Mouse (Mus musculus) granulocyte monocyte progenitor cell, adult 5-6 weeks (primary cell): ENCODE measurements at regions not wholly inside any gene's neighbourhood (a gene's known extent, or its start where the extent isn't known, plus 50 kb on each side); places are given as distances from the start of the nearest gene placed in this dataset.
"Not testable (repeated sequence)": the region's sequence is repeated elsewhere in the genome, so short reads cannot be mapped to it uniquely, and the experiment has no call there.

Source experiments
- ATAC-seq: replicated peaks from 2 replicates; pipeline ENCODE4 v1.8.0; 2016; ENCODE audit warnings: mild to moderate bottlenecking, moderate TSS enrichment, inconsistent platforms; ENCODE audit not compliant: poor library complexity, severe bottlenecking

DNA sequence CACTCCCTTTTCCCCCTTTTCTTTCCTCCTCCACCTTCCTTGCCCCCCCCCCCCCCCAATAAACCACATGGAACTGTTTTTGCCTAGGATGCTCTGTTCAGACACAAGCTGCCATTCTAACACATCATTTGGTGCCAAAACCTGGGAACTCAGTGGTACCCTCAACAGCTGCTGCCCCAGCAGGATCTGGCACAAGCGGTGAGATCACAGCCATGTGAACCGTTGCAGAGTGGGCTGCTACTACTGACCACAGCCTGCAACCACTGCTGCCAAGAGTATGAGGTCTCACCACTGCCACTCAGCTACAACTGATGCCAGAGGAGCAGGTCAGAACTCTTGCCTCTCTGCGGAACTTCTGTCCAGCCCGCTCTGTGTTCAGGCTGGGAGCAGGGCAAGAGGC is 206.2 kb downstream of the Pcsk1 start:
- no peak for ATAC-seq

DNA sequence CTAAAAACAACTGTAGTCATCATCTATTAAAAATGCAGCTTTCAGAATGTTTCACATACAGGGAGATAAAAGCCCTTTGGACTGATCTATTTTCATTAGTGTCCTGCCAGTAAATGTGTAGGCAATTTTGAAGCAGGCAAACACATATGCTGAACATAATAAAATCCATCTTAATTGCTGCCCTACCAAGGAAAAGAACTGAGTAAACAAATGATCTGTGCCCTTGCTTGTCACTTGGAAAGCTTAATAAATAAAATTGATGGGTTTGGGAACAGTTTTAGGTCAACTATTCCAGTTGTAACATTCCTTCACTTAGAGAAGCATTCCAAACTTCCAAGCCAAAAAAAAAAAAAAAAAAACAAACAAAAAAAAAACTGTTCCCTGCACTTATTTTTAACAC is 230.2 kb downstream of the Pcsk1 start:
- no peak for ATAC-seq

DNA sequence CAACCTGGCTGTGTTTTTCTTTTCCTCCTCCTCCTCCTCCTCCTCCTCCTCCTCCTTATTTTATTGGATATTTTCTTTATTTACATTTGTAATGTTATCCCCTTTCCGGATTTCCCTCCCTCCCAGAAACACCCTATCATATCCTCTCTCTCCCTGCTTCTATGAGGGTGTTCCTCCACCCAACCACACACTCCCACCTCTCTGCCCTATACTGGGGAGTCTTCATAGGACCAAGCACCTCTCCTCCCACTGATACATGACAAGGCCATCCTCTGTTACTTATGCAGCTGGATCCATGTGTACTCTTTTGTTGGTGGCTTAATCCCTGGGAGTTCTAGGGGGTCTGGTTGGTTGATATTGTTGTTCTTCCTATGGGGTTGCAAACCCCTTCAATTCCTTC is 230.6 kb downstream of the Pcsk1 start:
- ATAC-seq, result no peak

DNA sequence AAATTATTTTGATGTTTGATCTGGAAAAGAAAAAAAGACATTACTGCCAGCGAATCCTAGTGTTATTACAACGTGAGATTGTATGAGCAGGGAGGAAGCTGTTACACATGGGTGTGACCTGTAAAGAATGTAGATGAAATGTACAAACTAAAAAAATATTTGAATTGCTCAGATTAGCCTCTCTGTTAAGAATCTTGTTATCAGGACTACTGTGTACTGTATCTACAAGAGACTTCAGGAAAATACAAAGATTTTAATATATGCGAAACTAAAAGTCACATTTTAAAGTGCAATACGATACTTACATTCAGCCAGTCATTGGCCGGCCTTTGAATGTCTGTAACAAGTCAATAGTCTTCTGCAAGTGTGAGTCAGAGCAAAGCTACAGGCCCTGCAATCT is 247.4 kb downstream of the Pcsk1 start:
- ATAC-seq, result no peak

DNA sequence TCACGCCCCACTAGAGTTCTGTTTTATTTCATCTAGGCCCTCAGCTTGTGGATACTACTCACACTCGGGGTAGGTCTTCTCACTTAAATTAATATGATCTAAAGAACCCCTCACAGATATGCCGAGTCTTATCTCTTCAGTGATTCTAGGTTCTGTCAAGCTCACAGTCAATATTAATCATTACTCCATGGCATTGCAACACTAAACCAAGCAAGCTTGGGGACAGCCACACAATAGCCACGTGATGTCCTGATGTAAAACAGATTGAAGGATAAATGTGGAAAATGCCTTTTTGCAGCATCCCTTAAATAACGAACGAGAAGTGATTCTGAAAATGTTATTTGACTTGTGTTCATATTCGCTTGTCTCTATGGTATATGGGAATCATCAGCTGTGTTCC is 253.8 kb downstream of the Pcsk1 start:
- ATAC-seq, result no peak

DNA sequence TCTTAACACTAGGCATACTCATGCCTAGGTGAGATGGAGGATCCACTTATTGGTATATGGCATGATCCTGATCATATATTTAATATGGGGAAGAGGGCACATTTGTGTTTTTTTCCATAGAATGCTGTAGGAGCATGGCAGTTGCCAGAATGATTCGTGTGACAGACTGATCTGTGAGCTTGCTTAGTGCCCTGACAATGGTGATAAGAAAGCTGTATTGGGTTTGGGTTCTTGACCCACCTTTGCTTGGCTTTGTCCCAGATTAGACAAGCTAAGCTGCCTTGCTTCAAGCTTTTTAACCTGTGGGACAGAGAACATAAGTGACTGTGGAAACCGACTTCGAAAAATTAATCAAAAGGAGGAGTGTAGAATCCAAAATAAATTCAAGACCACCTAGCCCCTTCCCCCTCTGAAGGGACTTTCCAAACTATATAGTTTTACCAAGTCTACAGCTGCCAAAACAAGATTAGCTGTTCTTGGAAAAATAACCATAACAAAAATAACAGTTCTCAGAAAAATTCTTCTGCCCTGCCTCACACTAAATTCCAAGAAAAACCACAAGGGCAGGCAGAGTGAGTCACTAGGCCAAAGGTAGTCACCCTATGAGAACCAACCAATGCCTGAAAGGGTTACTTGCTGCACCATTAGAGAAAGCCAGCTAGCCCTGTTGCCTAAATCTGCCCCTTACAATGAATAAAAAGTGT is 277.2 kb downstream of the Pcsk1 start:
- ATAC-seq, result no peak

DNA sequence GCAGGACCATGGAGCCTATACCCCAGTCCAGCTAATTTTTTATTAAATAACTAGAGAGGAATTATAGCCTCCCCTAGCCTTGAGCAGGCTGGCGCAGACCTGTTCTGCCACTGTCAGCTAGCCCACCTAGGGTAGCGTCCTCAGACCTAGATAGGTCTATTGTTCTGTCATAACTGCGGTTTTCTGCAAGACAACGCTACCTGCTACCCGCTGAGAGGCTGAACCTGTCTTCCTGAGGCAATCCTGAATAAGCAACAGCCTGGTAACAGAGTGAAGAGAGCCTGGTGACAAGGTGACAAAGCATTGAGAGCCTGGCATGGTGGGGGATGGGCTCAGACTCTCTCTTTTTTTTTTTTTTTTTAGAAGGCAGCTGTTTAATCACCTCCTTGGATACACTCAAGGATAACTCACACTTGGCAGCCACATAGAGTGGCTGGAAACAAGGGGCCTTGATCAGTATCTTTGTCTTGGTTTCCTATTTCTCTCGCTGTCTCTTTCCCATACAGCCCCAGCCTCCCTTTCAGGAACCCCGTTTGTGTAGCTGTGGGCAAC is 278.7 kb downstream of the Pcsk1 start:
- ATAC-seq, result no peak

DNA sequence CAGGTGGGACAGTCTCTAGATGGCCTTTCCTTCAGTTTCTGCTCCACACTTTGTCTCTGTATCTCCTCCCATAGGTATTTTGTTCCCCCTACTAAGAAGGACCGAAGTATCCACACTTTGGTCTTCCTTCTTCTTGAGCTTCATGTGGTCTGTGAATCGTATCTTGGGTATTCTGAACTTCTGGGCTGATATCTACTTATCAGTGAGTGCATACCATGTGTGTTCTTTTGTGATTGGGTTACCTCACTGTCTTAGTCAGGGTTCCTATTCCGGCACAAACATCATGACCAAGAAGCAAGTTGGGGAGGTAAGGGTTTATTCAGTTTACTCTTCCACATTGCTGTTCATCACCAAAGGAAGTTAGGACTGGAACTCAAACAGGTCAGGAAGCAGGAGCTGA is 287.5 kb downstream of the Pcsk1 start:
- not testable (repeated sequence) for ATAC-seq

DNA sequence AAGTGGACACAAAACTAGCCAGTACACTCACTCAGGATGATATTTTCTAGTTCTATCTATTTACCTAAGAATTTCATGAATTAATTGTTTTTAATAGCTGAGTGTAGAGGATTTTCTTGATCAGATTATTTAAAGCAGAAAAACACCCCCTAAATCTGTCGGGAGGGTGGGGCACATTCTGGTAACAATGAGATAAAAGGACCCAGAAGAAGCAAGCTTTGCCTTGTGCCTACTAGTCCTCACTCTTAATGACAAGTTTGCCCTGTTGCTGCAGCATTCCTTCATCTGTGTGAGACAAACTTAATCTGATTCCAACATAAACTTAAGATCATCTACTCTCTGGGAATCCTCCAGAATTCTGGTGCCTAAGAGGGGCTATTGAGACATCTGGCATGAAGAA is 288.1 kb downstream of the Pcsk1 start:
- no peak for ATAC-seq

DNA sequence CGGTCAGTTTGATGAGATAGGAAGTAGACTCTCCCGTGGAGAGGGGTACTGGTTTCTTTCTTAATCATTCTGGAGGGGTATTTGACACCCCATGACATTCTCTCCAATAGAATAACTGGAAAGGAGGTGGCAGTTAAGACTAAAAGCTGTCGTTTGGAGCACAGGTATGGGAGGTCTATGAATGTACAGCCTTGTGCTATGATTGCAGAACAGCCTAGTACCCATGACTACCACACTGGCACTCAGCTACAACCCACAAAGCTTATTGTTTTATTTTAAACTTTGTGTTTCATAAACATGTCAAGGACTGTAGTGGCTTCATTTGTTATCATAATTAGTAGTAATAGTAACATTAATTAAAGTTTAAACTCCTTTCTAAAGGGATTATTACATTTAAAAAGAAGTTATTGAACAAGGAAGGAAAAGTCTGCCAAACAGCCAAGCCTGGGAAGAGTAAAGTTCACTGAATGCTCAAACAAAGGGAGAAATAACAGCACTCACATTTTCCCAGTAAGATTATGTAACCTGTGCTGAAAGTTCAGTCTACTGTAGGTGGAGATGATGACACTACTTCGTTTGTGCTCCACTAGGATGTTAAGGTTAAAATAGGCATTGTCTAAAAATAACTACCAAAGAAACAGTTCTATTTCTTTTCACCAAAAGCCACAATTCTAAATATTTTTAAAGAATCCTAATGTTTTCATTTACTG is 295.2 kb downstream of the Pcsk1 start:
- no peak for ATAC-seq

DNA sequence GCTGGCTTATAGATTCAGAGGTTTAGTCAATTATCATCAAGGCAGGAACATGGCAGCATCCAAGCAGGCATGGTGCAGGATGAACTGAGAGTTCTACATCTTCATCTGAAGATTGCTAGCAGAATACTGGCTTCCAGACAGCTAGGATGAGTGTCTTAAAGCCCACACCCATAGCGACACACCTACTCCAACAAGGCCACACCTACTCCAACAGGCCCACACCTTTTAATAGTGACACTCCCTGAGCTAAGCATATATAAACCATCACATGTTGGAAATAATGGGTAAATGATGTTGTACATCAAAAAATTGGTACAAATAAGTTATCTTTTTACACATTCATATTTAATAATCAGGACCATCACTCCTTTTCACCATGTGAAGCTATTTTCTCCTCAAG is 299.6 kb downstream of the Pcsk1 start:
- no peak for ATAC-seq

DNA sequence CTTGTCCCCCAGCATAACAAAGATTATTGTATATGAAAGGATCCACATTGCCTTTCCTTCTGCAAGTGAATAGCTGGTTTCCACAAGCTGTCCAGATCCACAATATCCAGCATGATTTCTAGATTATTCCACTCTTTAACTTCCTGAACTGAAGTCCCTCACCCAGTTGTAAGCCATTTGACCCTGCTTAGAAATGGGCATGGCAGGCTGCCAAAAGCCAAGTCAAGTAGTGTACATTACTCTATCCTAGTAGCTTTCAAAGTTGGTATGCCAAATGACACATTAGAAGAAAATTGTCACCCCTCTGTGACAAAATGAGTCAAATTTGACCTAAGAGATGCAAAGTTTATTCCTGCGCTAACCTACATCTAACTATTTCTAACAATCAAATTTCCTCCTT is 300.6 kb downstream of the Pcsk1 start:
- no peak for ATAC-seq

DNA sequence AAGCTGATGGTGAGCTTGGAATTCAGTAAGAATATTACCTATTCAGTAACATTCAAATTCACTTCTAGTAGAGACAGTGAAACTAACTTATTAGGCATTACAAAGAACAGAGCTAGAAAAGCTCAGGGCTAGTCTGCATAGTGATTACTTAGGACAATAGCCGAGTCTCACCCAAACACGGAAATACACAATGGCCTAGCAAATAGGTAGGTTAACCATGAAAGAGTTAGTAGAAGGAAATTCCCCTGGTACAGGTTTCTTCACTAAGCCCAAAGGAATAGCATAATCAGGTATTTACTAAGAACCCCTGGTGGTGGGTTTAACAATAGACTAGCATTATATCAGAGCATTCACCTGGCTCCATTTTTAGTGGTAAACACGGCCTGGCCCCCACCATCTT is 306.7 kb upstream of the Ell2 start:
- not testable (repeated sequence) for ATAC-seq

DNA sequence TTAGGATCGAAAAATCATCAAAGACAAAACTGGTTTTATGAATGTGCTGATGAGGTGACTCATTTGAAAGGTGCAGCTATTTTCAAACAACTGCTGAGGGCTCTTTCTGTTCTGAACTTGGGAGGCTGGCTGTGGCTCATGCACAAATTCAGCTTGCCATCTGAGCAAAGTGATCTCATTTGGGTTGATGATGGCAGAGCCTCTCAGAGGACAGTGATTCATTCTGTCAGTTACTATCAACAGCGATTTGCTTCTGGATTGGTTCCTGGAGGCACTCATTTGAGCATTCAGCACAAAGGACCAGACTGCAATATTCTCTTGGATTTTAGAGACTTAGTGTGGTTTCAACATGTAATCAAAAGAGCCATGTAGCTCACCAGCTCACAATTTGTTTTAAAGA is 285.8 kb upstream of the Ell2 start:
- no peak for ATAC-seq

DNA sequence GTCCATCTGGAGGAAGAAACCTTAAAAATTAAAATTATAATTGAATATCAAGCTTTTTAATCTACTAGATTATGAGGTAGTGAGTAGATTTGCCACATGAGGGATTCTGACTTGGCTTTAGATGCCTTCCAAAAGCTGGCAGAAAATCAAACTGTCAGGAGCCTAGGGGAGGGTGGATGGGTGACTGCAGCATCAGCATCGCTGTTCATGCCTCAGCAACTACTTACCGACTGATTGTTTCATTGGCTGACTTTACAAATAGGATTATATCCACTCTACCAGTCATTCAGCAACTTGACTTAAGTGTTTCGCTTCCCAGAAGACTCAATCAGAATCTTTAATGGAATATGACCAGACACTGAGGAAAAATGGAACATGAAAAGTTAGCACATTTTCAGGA is 279.6 kb upstream of the Ell2 start:
- no peak for ATAC-seq

DNA sequence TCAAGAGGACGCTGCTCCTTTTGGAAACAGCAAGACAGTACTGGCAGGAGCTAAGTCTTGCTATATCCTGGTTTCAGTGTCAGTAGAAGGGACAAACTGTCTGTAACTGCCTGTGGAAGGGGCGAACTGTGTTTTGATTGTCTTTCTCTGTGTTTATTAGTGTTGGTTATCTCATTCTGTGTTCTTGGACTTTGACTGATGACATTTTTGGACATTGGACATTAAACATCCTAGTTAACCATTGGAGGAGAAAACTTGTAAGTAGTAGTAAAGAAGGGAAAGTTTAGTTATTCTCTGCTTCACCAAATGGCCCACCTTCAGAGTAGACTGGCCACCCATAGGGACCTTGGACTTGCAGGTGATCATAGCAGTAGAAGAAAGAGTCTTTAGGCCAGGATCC is 267.4 kb upstream of the Ell2 start:
- ATAC-seq, result no peak

DNA sequence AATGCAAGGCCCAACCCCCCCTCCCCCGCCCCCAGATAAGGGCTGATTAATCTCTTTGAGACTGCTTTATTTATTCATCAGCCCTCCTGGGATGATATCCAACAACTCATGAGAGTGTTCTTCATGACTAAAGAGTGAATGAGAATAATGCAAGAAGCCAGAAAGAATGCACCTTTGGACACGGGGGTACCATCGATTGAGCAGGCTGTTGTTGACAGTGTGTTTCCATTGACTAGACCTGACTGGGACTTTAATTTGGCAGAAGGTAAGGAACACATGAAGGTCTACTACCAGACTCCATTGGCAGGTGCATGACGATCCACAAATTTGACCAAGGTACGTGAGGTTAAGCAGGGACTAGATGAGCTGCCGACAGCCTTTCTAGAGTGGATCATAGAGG is 266.5 kb upstream of the Ell2 start:
- ATAC-seq, result no peak

DNA sequence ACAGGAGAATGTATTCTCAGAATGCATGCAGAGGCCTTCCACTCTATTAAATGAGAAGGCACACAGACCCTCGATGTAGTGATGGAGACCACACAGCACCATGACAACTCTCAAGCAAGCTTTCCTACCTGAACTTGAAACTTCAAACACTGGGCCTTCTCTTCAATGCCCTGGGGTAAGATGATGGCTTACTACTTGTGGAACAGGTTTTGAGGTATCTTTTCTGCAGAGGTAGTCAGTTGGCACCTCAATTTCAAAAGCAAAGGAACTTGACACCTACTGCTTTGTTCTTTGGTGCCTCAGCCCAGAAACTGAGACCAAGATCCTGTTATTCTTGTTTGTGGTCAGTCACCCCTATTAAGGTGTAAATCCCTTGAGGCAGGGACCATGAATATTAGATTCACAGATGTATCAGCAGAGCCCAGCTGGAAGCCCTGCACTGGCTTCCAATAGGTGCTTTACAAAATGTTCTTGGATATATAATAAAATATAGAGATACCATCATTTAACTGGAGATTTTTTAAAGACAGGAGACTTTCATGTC is 246.2 kb upstream of the Ell2 start:
- ATAC-seq, result no peak

DNA sequence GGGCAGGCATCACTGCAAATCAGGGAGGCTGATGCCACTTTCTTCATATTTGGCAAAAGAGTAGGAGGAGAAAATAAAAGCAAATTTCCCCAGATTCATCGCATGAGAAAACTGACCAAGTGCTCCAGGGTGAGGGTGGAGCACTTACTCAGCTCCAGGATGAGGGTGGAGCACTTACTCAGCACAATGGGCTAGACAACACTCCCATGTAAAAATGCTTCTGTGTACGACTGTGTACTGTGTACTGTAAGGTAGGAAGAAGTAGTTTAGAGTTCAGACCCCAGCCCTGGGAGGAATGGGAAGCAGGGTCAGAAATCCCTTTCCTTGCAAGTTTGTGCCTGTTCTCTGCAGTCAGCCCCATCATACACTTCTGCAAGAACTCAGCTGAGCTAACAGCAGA is 245.3 kb upstream of the Ell2 start:
- ATAC-seq, result no peak

DNA sequence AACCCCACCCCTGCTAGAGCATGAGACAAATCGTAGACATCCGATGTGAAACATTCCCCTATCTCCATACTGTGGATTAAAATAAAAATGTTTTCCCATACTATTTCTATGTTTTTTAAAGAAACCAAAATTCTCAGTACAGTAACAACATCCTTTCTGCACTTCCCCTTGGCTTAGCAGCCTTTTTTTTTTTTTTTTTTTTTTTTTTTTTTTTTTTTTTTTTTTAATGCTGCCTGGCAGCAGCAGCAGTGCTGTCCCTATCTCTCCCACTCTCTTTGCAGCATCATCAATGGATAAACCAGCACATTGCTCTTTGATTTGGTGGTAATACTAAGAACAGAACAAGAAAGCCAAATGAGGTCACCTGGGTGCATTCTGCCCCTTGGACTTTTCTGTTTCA is 239.3 kb upstream of the Ell2 start:
- ATAC-seq, result no peak

DNA sequence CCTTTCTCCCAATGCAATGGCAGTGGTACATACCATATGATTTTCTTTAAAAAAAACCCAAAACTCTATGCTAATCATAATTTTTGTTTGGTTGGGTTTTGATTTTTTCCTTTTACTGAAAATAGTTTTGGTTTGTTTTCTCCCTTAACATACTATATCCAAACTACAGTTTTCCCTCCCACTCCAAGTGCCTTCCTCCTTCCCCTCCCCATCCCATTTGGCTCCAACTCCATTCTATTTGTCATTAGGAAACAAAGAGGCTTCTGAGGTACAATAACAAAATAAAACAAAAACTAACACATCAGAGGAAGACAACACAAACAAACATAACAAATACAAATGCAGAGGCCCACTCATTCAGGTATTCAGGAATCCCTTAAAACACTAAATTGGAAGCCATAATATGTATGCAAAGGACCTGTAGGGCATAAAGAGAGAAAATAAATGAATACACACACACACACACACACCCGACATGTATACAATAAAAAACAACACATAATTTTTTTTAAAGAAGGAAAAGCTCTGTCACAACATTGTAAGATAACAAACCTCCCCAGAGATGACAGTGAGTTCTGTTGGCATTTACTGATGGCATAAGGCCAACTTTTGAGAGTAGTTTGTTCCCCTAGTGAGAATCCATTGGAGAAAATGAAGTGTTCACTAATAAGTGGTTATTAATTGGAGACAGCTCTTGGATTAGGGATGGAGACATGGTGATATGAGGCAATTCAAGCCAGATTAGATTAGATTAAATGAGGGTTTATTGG is 230.5 kb upstream of the Ell2 start:
- no peak for ATAC-seq
